Mouse (Mus musculus) hindbrain, embryonic 15.5 days (tissue): ENCODE data around the gene Kif26b. TPM values are rescaled to one million over a fixed set of nuclear protein-coding genes. Genes with fewer than 3 reads are reported as not detected.

Experiments
- ATAC-seq: fragments of 200-750 bp; cut with Nextera tagmentation; 2 replicates; pipeline ENCODE4 v1.8.0; 2017; ENCODE audit warnings: low read depth, moderate number of reproducible peaks, moderate TSS enrichment; ENCODE audit not compliant: low FRiP score
- H3K27ac ChIP-seq: fragments of 300-500 bp; sonication (generic); replicated peaks from 2 replicates; pipeline ENCODE4 v1.5.1; 2015; ENCODE audit warnings: mild to moderate bottlenecking, inconsistent platforms
- H3K27me3 ChIP-seq: fragments of 300-500 bp; sonication (generic); 2 replicates; pipeline ENCODE4 v1.6.1; 2015; ENCODE audit warnings: control low read depth, inconsistent platforms
- H3K36me3 ChIP-seq: fragments of 300-500 bp; sonication (generic); 2 replicates; pipeline ENCODE4 v1.6.1; 2015; ENCODE audit warnings: control low read depth, inconsistent platforms
- H3K4me1 ChIP-seq: fragments of 300-500 bp; sonication (generic); replicated peaks from 2 replicates; pipeline ENCODE4 v1.6.1; 2015; ENCODE audit warnings: control low read depth, inconsistent platforms
- H3K4me2 ChIP-seq: fragments of 300-500 bp; sonication (generic); 2 replicates; pipeline ENCODE4 v1.6.1; 2015; ENCODE audit warnings: moderate library complexity, mild to moderate bottlenecking, inconsistent platforms
- H3K4me3 ChIP-seq: fragments of 300-500 bp; sonication (generic); 2 replicates; pipeline ENCODE4 v1.5.1; 2015; ENCODE audit warnings: mild to moderate bottlenecking, inconsistent platforms
- H3K9ac ChIP-seq: fragments of 300-500 bp; sonication (generic); 2 replicates; pipeline ENCODE4 v1.6.1; 2015; ENCODE audit warnings: inconsistent platforms
- H3K9me3 ChIP-seq: fragments of 300-500 bp; sonication (generic); 2 replicates; pipeline ENCODE4 v1.6.1; 2016; ENCODE audit warnings: control low read depth, inconsistent platforms
- WGBS: fragments of 180-500 bp; shearing (Covaris S2); methylation state at CpG from one replicate; pipeline ENCODE4 v1.1.7; 2015; 5-methylcytosine and 5-hydroxymethylcytosine counted together
- polyA plus RNA-seq: library from polyadenylated mRNA; unstranded; fragments of >200 nt; fragmentation: Nextera tagmentation; extraction: Ambion mirVana; gene quantifications from 2 replicates; pipeline ENCODE4 v1.2.1, GENCODE M21; 2015

The Kif26b gene
- polyA plus RNA-seq, 1 experiment from 2014 or later = 10.8 TPM

DNA sequence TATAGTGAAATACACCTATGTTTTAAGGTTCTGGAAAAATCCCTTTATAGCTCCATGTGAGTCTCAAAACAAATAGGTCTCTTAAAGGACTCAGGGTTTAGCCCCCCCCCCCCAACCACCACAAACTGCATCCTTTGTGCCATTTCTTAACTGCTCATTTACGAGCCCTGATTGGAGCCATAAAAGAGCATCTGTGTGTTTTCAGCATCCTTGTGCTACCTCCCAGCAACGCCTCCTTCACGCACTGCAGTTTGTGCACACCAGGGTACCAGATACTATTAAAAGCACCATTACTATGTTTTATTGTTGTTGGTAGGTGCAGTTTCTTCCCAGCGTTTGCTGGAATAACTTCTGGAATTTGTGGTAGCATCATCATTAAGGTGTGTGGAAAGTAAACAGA is 42.1 kb downstream of the Kif26b start:
- Histone ChIP-seq H3K27ac (no peak overlapping the region), H3K4me2 (no peak overlapping the region), H3K9ac (no peak overlapping the region), H3K27me3 (no peaks in the 10 kb centered on the region), H3K4me1 (peaks cover 21% of the 10 kb centered on the region), H3K9me3 (no peaks in the 10 kb centered on the region; the same call in 1 of the 2 replicates), H3K36me3 (no peaks in the 10 kb centered on the region), H3K4me3 (no peak overlapping the region)
- ATAC-seq = no peak
- 53% methylated on average over 4 of the region's 4 CpGs for WGBS

DNA sequence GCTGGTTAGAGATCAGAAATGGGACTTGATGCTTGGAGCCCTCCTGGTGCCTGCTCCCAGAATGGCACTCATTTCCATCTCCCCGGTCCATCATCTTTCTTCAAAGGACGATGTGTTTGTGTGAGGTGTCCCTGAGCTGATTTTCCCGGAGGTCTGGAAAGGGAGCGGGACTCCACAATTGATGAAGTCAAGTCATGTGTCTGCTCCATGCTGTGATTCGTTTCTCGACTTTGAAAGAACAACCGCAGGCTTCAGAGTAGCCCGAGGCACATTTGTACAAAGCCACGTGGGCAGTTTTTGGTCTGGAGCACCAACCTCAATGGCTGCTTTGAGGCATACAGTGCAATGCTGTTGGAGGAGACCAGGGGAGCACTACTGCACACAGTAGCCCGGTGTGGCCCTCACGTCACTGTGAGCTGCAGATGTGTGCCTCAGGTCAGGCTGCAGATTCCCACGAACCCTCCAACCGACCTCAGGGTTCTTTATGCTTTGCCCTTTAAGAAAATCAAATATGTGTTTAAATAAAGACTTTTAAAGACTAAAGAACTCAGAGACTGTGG is 43.0 kb downstream of the Kif26b start:
- no peaks in the 10 kb centered on the region for H3K36me3 ChIP-seq
- peaks cover 21% of the 10 kb centered on the region for H3K4me1 ChIP-seq
- H3K9me3 ChIP-seq = no peaks in the 10 kb centered on the region; the same call in 1 of the 2 replicates
- no peak for ATAC-seq
- no peak overlapping the region for H3K4me2 ChIP-seq
- no peaks in the 10 kb centered on the region for H3K27me3 ChIP-seq
- no peak overlapping the region for H3K27ac ChIP-seq
- H3K9ac ChIP-seq = no peak overlapping the region
- no peak overlapping the region for H3K4me3 ChIP-seq
- WGBS = 28% methylated on average over 13 of the region's 13 CpGs

DNA sequence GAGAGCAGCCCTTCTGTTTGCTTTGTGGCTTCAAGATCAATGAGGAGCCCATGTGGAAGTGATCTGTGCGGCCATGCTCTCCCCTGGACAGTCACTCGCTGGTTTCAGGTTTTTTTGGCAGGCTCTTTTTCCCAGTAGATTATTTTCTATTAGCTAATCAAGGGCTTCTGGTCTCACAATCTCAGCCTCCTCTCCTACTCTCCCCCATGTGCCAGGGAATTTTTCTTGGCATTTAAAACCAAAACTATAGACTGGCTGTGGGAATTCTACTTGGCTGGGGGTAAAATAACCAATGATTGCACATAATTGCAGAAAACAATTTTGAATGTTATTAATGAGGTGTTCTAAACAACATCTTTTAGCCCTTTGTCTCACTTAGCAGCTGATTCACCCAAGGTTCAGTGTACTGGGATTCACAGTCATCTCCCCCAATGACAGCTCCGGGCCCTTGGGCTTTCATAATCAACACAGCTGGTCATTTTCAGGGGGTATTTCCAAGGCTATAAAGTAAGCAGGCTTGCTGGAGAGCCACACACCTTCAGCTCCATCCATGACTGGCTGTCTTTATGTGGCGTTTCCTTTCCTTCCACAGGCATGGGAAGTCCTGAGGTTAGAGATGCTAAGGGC is 44.6 kb downstream of the Kif26b start:
- Histone ChIP-seq H3K4me3 (no peak overlapping the region), H3K36me3 (no peaks in the 10 kb centered on the region), H3K4me2 (no peak overlapping the region), H3K27me3 (no peaks in the 10 kb centered on the region), H3K9ac (no peak overlapping the region), H3K27ac (no peak overlapping the region), H3K4me1 (peaks cover 14% of the 10 kb centered on the region), H3K9me3 (no peaks in the 10 kb centered on the region; the same call in 1 of the 2 replicates)
- no peak for ATAC-seq
- 69% methylated on average over 4 of the region's 4 CpGs for WGBS

DNA sequence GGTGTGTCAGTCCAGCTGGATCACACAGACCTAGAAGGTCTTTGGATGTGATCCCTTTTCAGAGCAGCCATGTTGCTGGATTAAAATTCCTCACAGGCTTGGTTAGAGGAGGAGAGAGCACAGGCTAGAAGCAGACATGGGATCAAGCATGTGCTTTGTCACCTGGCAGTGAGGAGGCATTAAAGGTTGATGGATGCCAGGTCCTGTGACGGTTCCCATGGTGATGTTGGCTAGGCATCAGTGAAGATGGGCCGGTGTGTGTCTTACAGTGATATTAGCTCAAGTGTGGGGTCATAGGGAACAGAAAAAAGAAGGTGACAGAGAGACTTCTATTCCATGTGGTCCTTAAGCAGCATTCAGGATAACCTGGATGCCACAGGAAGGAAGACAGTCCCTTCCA is 46.8 kb downstream of the Kif26b start:
- H3K4me3 ChIP-seq = no peak overlapping the region
- H3K27ac ChIP-seq = no peak overlapping the region
- no peaks in the 10 kb centered on the region for H3K36me3 ChIP-seq
- H3K27me3 ChIP-seq = no peaks in the 10 kb centered on the region
- H3K9me3 ChIP-seq = no peaks in the 10 kb centered on the region; the same call in 1 of the 2 replicates
- H3K9ac ChIP-seq = no peak overlapping the region
- H3K4me2 ChIP-seq = no peak overlapping the region
- WGBS = 80% methylated on average over 2 of the region's 2 CpGs
- no peak for ATAC-seq
- peaks cover 14% of the 10 kb centered on the region for H3K4me1 ChIP-seq

DNA sequence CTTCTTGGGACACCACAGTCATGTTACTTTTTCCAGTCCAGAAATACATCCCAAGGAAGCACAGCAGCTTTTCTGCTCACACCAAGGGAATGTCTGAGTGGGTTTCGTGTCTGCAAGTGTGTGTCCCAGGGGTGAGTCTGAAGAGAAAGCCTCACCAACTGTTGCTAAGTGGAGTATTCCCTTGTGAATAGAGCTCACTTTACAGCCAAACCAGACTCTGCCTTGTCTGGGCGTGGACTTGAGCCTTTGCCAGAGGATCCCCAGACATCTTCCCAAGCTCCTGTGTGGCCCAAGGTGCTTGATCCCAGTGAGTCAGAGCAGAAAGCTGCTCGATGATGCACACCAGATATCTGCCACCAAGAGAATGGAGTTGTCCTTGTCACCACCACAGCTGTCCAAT is 48.0 kb downstream of the Kif26b start:
- H3K4me3 ChIP-seq = no peak overlapping the region
- peaks cover 3% of the 10 kb centered on the region; the same call in 1 of the 2 replicates for H3K4me1 ChIP-seq
- no peak overlapping the region for H3K9ac ChIP-seq
- H3K9me3 ChIP-seq = no peaks in the 10 kb centered on the region; the same call in 1 of the 2 replicates
- H3K27ac ChIP-seq = no peak overlapping the region
- H3K36me3 ChIP-seq = no peaks in the 10 kb centered on the region
- ATAC-seq = no peak
- no peaks in the 10 kb centered on the region for H3K27me3 ChIP-seq
- 88% methylated on average over 3 of the region's 3 CpGs for WGBS
- no peak overlapping the region for H3K4me2 ChIP-seq

DNA sequence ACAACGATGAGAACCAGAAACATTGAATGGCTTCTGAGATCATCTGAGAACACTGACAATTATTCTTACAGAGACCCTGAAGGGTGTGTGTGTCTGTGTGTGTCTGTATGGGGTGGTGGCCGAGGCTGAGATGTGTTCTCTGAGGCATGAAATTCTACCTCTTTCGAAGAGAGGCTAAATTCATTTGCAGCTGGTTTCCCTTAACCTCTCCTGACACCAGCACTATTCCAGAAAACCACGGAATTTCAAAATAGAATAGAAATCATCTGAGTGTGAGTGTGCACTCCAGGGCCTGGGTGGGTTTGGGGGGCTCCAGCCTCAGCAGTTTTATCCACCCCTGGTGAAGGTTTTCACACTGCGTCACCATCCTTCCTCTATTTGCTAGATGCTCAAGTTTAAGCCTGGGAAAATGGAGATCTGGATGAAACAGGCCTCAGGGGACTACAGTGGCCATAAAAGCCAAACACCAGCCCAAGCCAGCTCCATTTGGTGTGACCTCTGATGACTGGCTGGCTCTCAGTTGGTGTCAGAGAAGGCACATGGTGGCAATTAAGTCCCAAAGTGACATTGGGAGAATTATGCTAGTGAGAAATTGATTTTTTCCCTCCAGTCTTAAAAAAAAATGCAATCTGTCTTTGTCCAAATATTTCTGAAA is 56.6 kb downstream of the Kif26b start:
- no peaks in the 10 kb centered on the region for H3K27me3 ChIP-seq
- 54% methylated on average over 5 of the region's 5 CpGs for WGBS
- no peak for ATAC-seq

DNA sequence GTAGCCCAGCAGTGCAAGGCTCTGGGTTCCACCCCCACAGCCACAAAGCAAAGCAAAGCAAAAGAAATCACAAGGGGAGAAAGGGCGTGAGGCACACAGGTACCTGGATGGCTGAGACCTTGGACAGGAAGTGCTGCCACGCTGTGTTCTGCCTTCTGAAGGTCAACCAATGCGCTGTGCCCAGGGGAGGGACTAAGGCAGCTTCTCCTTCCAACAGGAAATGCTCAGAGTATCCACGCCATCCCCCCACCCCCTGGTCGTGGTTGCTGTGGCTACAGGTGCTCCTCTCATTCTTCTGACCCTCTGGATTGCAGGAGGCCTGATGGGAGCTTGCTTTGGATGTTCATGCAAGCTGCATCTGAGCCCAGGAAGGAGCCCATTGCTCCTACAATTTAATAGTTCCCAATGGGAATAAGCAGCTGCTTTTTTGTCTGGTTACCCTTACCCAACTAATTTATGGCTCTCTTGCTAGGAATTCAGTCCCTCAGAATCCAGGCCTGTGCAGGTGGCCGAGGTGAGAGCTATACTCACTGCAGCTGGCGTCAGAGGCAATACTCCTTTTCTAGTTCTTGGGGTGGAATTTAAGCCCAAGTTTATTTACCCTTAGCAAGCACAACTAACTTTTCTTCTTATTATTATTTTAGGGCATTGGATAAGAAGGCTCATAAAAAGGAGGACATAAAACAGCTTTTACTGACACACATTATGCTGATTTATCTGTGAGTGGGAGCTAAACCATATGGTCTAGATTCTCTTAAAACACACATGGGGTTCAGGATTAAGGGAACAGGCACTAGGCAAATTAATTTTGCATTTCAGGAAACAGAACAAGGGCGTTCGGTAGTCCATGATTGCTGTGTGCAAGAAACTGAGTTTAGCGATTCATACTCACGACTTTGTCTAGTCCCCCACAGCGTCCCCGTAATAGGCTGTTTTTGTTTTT is 61.6 kb downstream of the Kif26b start:
- Histone ChIP-seq H3K4me1 (peaks cover 6% of the 10 kb centered on the region), H3K36me3 (no peaks in the 10 kb centered on the region), H3K27ac (no peak overlapping the region), H3K9me3 (no peaks in the 10 kb centered on the region), H3K4me3 (no peak overlapping the region), H3K9ac (no peak overlapping the region), H3K4me2 (no peak overlapping the region), H3K27me3 (no peaks in the 10 kb centered on the region)
- ATAC-seq = no peak
- 72% methylated on average over 13 of the region's 13 CpGs for WGBS

More for the DNA sequence above, 56.6 kb downstream of the Kif26b start:
- no peaks in the 10 kb centered on the region for H3K36me3 ChIP-seq
- H3K4me3 ChIP-seq = no peak overlapping the region
- peaks cover 10% of the 10 kb centered on the region for H3K4me1 ChIP-seq
- H3K9ac ChIP-seq = no peak overlapping the region
- no peak overlapping the region for H3K4me2 ChIP-seq
- H3K27ac ChIP-seq = no peak overlapping the region
- H3K9me3 ChIP-seq = no peaks in the 10 kb centered on the region

DNA sequence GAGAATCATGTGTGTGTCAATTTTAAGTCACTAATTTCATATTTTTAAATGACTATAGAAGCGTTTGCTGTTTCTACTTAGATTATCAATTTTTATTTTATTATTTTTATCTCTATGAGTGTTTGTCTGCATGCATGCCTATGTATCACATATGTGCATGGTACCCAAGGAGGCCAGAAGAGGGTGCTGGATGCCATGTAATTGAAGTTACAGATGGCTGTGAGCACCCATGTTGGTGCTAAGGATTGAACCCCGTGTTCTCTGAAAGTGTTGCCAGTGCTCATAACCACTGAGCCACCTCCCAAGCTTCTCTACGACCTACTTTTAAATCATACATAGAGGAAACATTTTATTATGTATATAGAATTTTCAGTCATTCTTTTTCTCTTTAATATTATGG is 68.2 kb downstream of the Kif26b start:
- no peak overlapping the region for H3K27ac ChIP-seq
- no peaks in the 10 kb centered on the region for H3K9me3 ChIP-seq
- H3K4me1 ChIP-seq = 0 out of 2 replicates have a peak, but pooled peaks cover 5% of the 10 kb centered on the region
- no peaks in the 10 kb centered on the region for H3K36me3 ChIP-seq
- ATAC-seq = no peak
- no peak overlapping the region for H3K4me3 ChIP-seq
- H3K9ac ChIP-seq = no peak overlapping the region
- WGBS = 95% methylated on average over 3 of the region's 3 CpGs
- no peaks in the 10 kb centered on the region for H3K27me3 ChIP-seq
- no peak overlapping the region for H3K4me2 ChIP-seq

DNA sequence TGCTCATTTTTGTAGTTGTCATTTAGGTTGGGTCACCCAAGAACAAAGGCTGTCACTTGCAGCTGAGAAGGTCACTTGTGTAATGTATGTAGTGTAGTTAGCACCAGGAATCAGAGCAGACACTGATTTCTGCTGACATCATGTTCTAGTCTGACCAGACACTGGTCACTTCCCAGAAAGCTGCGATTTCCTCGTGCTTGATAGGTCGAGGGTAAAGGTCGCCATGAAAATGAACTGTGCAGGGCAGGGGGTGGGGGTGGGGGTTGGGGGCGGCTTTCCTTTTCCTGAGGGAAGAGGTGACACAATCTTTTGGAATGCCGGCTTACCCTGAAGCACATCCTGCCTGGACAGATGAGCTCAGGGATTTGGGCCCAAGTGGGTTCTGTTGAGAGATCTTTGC is 68.8 kb downstream of the Kif26b start:
- Histone ChIP-seq H3K4me3 (no peak overlapping the region), H3K27me3 (no peaks in the 10 kb centered on the region), H3K9ac (no peak overlapping the region), H3K27ac (no peak overlapping the region), H3K9me3 (no peaks in the 10 kb centered on the region), H3K4me1 (0 out of 2 replicates have a peak, but pooled peaks cover 5% of the 10 kb centered on the region), H3K4me2 (no peak overlapping the region), H3K36me3 (no peaks in the 10 kb centered on the region)
- no peak for ATAC-seq
- 79% methylated on average over 6 of the region's 6 CpGs for WGBS

DNA sequence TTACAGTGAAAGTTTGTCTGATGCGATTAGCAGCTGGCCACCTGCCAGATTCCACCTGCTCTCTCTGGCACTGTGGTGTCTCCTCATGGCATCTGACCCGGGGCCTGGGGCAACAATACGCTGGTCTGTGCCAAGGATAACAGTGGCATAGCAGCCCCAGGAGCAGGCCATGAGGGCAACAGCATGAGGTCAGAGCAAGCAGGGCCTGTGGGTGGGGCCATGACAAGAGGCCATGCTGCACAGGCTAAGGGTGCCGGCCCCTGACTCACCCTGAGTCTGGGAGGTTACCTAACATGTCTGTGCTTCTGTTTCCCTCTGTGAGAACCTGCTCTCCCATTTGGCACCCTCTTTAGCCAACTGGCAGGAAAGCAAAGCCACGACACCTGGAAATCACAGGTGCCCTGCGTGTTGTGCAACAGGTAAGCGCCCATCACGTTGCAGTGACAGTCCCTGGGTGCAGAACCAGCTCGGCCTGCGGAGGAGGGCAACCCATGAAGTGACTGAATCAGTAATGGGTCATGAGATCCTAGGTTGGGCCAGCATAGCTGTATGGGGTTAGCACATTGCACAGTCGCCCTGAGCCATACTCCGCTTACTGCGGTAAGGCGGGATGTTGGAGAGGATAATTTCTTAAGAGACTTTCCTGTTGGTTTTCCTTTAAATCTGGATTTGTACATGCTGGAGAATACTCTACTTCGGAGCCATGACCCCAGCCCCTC is 72.1 kb downstream of the Kif26b start:
- peak; percentile 42 for ATAC-seq
- Histone ChIP-seq H3K4me1 (0 out of 2 replicates have a peak, but pooled peaks cover 5% of the 10 kb centered on the region), H3K36me3 (no peaks in the 10 kb centered on the region), H3K4me3 (no peak overlapping the region), H3K9ac (no peak overlapping the region), H3K4me2 (no peak overlapping the region), H3K9me3 (no peaks in the 10 kb centered on the region), H3K27me3 (no peaks in the 10 kb centered on the region), H3K27ac (no peak overlapping the region)
- WGBS = 88% methylated on average over 15 of the region's 15 CpGs

DNA sequence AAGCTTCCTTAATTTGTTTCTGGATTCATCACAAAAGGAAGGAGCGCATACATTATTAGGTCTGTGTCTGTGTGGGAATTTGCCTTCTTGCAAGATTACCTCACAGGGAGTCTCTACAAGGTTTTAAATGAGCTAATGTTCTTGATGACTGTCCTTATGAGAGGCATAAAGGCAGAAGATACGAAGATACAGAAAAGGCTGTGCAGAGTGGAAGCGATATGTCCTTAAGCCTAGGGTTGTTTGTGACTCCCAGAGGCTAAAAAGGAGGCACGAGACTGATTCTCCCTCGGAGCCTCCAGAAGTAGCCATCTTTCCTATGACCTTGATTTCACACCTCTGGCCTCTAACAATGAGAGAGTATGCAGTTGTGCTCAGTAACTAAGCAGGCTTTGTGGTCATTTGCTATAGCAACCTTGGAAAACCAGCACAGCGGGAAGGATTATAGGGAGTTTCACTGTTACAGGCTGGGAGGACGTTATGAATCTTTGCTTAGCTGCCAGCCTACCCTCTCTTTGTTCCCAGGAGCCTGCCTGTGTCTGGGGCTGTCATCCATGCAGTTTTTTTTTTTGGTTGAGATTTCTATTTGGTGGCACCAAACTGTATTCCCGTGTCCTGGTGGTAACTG is 80.3 kb downstream of the Kif26b start:
- ATAC-seq = no peak
- peak overlapping the region; percentile 58 for H3K27ac ChIP-seq
- no peaks in the 10 kb centered on the region for H3K27me3 ChIP-seq
- no peak overlapping the region for H3K4me3 ChIP-seq
- H3K4me2 ChIP-seq = no peak overlapping the region
- no peak overlapping the region for H3K9ac ChIP-seq
- WGBS = 41% methylated on average over 8 of the region's 8 CpGs
- H3K9me3 ChIP-seq = no peaks in the 10 kb centered on the region
- peaks cover 38% of the 10 kb centered on the region for H3K4me1 ChIP-seq
- H3K36me3 ChIP-seq = no peaks in the 10 kb centered on the region
